Mouse (Mus musculus) bone marrow, adult 2 months (tissue): ENCODE measurements at regions not wholly inside any gene's neighbourhood (a gene's known extent, or its start where the extent isn't known, plus 50 kb on each side); places are given as distances from the start of the nearest gene placed in this dataset.

Experiments
- H3K27ac ChIP-seq: fragments of 200-500 bp; 2 replicates; pipeline ENCODE4 v1.5.1; 2012; ENCODE audit warnings: low read depth, mild to moderate bottlenecking, control low read depth, inconsistent platforms, low read length; ENCODE audit not compliant: control insufficient read depth, poor library complexity, insufficient read depth
- H3K4me1 ChIP-seq: fragments of 200-500 bp; 2 replicates; pipeline ENCODE4 v1.6.1; 2011; ENCODE audit warnings: low read length; ENCODE audit not compliant: control insufficient read depth, insufficient read depth
- H3K4me3 ChIP-seq: fragments of 200-500 bp; replicated peaks from 2 replicates; pipeline ENCODE3; 2011; ENCODE audit warnings: mild to moderate bottlenecking, low read depth, low read length, control low read depth; ENCODE audit not compliant: control insufficient read depth
- CTCF ChIP-seq: fragments of 200-500 bp; IDR thresholded peaks from 2 replicates; pipeline ENCODE4 v1.5.1; 2011; ENCODE audit warnings: low read length, control low read depth; ENCODE audit not compliant: control insufficient read depth, insufficient read depth
- POLR2A ChIP-seq: fragments of 200-500 bp; IDR thresholded peaks from 2 replicates; pipeline ENCODE4 v1.6.1; 2011; ENCODE audit warnings: low read depth, mild to moderate bottlenecking, control low read depth, low read length, borderline replicate concordance; ENCODE audit not compliant: control insufficient read depth
- WGBS: fragments of 180-500 bp; shearing (Covaris S2); methylation state at CpG from one replicate; pipeline ENCODE4 v1.1.7; 2018; 5-methylcytosine and 5-hydroxymethylcytosine counted together

- WGBS: 20% methylated on average over 2 of the region's 2 CpGs
- H3K27ac ChIP-seq: no peak overlapping the region
- no peak overlapping the region for H3K4me3 ChIP-seq
- TF ChIP-seq CTCF (no peak), POLR2A (no peak)
- H3K4me1 ChIP-seq: no peaks in the 10 kb centered on the region
Observed at GRCm38 (mm10) chr15:67272397-67272796, 771.7 kb upstream of the Lrrc6 start.

DNA sequence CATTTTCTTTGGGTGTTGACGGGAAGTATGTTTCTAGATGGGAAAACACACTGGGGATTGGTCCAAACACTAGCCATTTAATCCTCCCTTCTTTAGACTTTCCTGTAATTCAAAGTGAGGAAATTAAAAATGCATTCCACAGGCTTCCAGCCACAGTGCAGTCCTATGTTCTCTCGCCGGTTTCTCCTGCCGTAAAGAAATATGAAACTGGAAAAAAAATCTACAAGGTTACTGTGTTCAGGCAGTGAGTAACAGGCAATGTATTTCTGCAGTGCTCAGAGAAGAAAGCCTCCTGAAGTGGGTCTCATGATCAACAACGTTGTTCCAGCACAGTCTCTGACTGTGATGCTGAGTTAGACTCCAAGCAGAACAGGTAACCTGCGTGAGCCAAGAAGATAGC is 763.0 kb upstream of the Lrrc6 start:
- H3K27ac ChIP-seq: no peak overlapping the region
- WGBS: 80% methylated on average over 6 of the region's 6 CpGs
- no peak overlapping the region for H3K4me3 ChIP-seq
- H3K4me1 ChIP-seq: no peaks in the 10 kb centered on the region
- TF ChIP-seq POLR2A (no peak), CTCF (no peak)

- H3K4me1 ChIP-seq: no peaks in the 10 kb centered on the region
- no peak overlapping the region for H3K4me3 ChIP-seq
- TF ChIP-seq POLR2A (no peak), CTCF (no peak)
- 58% methylated on average over 2 of the region's 2 CpGs for WGBS
- no peak overlapping the region for H3K27ac ChIP-seq
Observed at GRCm38 (mm10) chr15:67263313-67263712, 762.6 kb upstream of the Lrrc6 start.

- Histone ChIP-seq H3K4me1 (no peaks in the 10 kb centered on the region), H3K27ac (no peak overlapping the region), H3K4me3 (no peak overlapping the region)
- WGBS: 36% methylated on average over 2 of the region's 2 CpGs
- no peak for TF ChIP-seq POLR2A
- TF ChIP-seq CTCF: no peak
Observed at GRCm38 (mm10) chr15:67262269-67262668, 761.6 kb upstream of the Lrrc6 start.

GRCm38 (mm10) chr15:67260666-67261065 is 760.0 kb upstream of the Lrrc6 start:
- no peaks in the 10 kb centered on the region for H3K4me1 ChIP-seq
- 65% methylated on average over 3 of the region's 3 CpGs for WGBS
- no peak overlapping the region for H3K4me3 ChIP-seq
- H3K27ac ChIP-seq: no peak overlapping the region
- TF ChIP-seq CTCF (no peak), POLR2A (no peak)

GRCm38 (mm10) chr15:67249147-67249546 is 748.4 kb upstream of the Lrrc6 start:
- Histone ChIP-seq H3K4me1 (no peaks in the 10 kb centered on the region), H3K4me3 (no peak overlapping the region), H3K27ac (no peak overlapping the region)
- TF ChIP-seq CTCF (no peak), POLR2A (no peak)
- WGBS: 71% methylated on average over 4 of the region's 4 CpGs

- Histone ChIP-seq H3K4me1 (no peaks in the 10 kb centered on the region), H3K27ac (no peak overlapping the region), H3K4me3 (no peak overlapping the region)
- TF ChIP-seq POLR2A (no peak), CTCF (no peak)
Observed at GRCm38 (mm10) chr15:67248471-67248870, 747.8 kb upstream of the Lrrc6 start.

- no peak overlapping the region for H3K4me3 ChIP-seq
- H3K4me1 ChIP-seq: no peaks in the 10 kb centered on the region
- WGBS: 79% methylated on average over 4 of the region's 4 CpGs
- no peak overlapping the region for H3K27ac ChIP-seq
- TF ChIP-seq CTCF (no peak), POLR2A (no peak)
Observed at GRCm38 (mm10) chr15:67245658-67246268, 745.1 kb upstream of the Lrrc6 start.

- no peak overlapping the region for H3K4me3 ChIP-seq
- no peaks in the 10 kb centered on the region for H3K4me1 ChIP-seq
- TF ChIP-seq POLR2A (no peak), CTCF (no peak)
- 63% methylated on average over 10 of the region's 10 CpGs for WGBS
- H3K27ac ChIP-seq: no peak overlapping the region
Observed at GRCm38 (mm10) chr15:67244908-67245657, 744.4 kb upstream of the Lrrc6 start.
